Mouse (Mus musculus) liver (tissue): ENCODE results near the gene Gadd45b.

Experiments used
- DNase-seq: peaks from one replicate; pipeline ENCODE4 v3.0.0-alpha.2; 2020; ENCODE audit warnings: mixed read lengths

The Gadd45b gene

DNA sequence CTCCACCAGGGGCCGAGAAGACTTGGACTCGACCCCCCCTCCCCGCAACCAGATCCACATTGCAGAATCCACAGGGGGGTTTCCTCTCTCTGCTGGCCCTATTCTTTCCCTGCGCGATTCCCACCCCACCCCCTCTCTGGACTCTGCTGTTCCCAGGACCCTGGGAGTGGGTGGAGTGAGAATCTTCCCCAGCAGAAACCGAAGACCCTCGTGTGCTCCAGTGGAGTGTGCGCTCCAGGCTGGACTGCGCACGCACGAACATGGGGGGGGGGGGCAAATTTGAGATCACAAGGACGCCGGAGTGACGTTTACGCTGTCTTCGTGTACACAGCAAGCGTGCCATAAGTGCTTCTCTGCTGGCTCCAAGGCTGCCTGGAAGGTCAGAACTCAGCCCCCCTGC, 5.8 kb downstream of the Gadd45b start:
- no peak for DNase-seq

- DNase-seq: peak; percentile 60
Measured at GRCm38 (mm10) chr10:80936135-80936809, 6.4 kb downstream of the Gadd45b start.

- no peak for DNase-seq
Measured at GRCm38 (mm10) chr10:80936810-80937164, 6.9 kb downstream of the Gadd45b start.

DNA sequence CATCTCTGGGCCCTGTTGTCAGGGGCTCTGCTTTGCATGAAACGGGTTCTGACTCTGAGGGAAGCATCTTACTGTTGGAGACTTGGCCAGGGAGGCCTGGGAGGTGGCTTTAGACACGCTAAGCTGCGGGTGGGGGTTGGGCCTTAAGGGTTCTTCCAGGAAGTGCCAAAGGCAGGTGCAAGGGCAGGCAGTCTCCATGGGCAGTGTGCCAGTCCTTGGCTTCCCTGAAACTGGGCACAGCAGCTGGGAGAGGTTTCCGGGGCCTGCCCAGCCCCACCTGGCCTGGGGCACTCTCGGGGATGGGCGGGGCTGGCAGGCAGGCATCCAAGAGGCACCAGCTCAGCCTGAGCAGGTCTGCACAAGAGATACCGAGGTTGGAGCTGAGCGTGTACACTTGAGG, 7.8 kb downstream of the Gadd45b start:
- DNase-seq: no peak

- DNase-seq: peak; percentile 40
Measured at GRCm38 (mm10) chr10:80938831-80939550, 9.1 kb downstream of the Gadd45b start.

DNA sequence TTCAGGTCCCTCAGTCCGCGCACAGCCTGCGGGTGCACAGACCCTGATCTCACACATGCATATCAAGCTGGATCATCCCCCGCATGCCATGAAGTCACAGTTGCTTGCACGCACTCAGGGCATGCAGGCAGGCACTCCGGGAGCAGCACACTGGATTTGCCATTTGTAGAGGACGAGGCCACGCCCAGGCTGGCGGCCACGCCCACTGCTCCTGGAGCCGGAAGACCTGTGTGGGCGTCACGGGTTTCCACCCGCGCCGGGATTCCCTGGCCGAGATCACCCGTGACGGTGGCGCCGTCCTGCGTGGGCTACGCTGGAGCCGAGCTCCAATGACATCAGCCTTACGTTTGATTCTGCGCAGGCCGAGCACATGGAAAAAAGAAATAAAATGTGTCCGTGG, 9.8 kb downstream of the Gadd45b start:
- DNase-seq: peak; percentile 89

DNA sequence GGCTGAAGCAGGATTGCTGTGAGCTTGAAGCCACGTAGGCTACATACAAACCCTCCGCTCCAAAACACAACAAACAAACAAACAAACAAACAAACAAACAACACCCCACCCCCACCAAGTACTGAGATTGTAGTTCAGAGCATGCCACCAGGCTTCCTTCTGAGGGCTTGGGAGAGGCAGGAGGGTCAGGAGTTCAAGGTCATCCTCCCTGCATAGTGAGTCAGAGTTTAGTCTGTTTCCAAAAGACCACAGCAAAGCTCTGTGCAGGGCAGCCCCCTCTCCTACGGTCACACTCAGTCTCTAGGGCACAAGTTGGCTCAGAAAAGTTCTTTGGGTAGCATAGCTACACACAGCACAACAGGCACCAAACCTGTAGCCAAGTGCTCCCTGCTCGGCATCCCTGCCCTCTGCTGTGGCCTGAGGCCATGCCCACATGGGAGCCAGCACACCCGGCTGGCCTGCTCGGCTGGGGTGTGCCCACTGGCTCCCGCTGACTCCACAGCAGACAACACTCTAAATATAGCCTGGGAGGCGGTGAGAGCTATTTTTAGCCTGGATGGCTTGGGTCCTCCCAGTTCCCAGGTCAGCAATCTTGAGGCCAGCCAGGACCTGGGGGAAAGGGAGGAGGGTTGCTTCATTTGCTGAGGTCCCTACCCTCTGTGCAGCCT, 10.6 kb downstream of the Gadd45b start:
- DNase-seq: no peak

- DNase-seq: no peak
Measured at GRCm38 (mm10) chr10:80940988-80941347, 11.1 kb downstream of the Gadd45b start.

DNA sequence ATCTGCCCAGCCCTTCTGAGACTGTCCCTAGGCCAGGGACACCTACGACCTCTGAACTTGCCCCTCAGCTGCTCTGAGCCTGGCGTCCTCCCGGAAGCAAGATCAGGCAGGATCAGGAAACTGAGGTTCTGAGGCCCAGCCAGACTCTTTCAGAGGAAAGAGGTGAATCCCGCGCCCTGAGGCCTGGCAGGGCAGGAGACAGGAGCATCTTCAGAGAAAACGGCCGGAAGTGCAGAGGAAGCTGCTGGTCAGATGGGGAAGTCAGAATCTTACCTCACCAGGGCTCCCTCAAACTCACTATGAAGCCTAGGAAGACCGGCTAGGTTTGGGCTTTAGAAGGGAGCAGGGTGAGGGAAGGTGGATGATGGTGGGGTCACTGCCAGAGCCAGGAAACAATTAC, 13.0 kb downstream of the Gadd45b start:
- DNase-seq: no peak

GRCm38 (mm10) chr10:80943701-80944100, 13.8 kb downstream of the Gadd45b start:
- DNase-seq: no peak

DNA sequence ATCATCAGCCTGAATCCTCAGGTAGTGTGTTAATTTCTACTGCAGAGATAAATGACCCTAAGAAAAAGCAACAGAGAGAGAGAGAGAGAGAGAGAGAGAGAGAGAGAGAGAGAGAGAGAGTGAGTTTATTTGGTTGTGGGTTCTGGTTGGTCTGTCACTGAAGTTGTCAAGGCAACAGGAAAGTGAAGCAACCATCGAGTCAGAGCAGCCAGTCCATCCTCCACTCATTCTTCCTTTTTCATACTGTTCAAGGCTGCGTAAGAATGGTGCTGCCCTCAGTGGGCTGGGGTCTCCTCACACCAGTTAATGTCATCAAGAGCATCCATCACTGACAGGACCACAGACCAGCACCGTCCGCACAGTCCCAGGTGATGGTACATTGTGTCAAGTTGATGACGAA, 14.4 kb downstream of the Gadd45b start:
- no peak for DNase-seq

GRCm38 (mm10) chr10:80946684-80947437, 17.0 kb downstream of the Gadd45b start:
- no peak for DNase-seq

DNA sequence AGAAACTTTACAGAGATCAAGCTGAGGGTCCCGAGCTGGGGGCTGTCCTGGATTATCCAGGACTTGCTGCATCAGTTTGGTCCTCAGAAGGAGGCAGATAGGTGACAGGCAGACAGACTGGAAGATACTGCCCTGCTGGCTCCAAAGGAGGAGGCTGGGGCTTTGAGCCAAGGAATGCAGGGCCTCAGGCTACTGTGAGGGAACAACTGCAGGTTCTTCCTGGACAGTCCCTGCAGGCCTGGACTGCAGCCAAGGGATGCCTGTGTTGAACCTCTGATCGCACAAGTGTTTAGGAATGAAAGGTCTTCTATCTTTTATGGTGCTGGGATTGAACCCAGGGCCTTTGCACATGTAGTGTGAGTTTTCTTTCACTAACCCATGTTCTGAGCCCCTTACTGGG, 17.9 kb downstream of the Gadd45b start:
- no peak for DNase-seq

- DNase-seq: peak; percentile 50
Measured at GRCm38 (mm10) chr10:80948570-80948969, 18.7 kb downstream of the Gadd45b start.

DNA sequence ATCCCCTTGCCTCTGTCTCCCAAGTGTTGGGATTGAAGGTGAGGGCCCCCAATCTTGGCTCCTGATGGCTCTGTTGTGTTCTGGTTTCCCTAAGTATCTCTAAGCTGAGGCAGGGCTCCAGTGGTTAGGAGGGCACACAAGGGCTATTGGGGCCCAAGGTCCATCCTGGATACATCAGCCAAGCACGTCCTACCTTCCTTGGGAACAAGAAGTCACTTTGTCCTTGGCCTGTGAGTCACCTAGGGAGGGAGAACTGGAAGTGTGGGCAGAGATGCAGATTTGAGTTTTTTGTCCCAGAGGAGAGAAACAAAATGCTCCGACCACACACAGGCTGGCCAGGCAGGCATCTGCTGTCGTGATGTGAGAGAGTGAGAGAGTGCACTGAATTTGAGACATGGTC, 19.2 kb downstream of the Gadd45b start:
- no peak for DNase-seq

GRCm38 (mm10) chr10:80950314-80950713, 20.4 kb downstream of the Gadd45b start:
- DNase-seq: no peak

GRCm38 (mm10) chr10:80951761-80952390, 22.0 kb downstream of the Gadd45b start:
- no peak for DNase-seq

- no peak for DNase-seq
Measured at GRCm38 (mm10) chr10:80952449-80952848, 22.6 kb downstream of the Gadd45b start.

- DNase-seq: no peak
Measured at GRCm38 (mm10) chr10:80954415-80954814, 24.5 kb downstream of the Gadd45b start.

DNA sequence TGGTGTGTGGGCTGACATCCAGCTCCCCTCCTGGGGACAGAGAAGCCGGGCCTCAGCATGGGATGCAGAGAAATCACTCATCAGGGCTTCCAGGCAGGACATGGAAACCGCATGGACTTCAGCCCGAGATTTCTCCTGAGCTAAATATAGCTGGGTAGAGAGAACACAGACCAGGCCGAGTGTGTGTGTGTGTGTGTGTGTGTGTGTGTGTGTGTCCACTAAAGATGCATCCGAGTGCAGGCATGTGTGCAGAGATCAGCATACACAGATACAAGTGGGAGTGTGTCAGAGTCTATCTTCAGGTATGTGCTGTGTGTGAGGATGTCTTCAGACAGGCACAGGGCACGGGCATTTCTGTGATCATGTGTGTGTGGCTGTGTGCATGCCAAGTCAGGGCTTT, 25.0 kb downstream of the Gadd45b start:
- no peak for DNase-seq

DNA sequence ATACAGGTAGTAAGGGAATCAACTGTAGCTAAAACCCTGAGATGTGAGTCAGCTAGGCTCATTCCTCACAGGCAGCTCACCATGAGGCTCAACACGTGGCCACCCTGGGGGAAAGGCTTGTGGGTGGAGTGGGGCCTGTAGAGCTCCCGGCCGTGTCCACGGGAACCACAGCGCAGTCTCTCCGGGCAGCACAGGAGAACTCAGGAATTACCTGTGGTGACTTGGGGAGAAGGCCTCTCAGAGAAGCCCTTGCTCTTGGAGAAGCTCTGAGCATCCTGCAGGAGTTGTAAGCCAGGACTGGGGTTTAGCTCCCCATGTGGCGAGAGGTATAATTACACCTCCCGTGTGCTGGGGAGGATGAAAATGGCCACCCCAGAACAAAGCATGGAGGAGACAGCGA, 25.7 kb downstream of the Gadd45b start:
- DNase-seq: peak; percentile 52

GRCm38 (mm10) chr10:80956385-80956784, 26.5 kb downstream of the Gadd45b start:
- DNase-seq: no peak

DNA sequence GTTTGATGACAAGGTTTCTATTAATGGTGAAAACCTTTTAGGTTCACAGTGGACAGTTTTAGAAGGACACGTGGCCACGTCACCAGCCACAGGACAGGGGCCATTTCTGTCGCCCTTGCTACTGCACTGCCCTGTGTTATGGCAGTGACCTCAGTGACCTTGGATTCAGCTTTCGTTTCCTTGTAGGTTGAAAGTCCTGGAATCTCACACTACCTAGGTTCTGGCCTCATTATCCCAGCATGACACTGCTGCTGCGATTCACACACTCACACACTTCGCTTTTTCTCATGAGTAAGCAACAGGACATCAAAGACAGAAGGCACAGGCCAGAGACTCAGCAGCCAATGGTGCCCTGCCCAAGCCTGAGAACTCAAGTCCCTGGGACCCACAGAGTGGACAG, 27.0 kb downstream of the Gadd45b start:
- no peak for DNase-seq
